Mouse (Mus musculus) effector memory CD4-positive, alpha-beta T cell, adult 5 months (primary cell): ENCODE measurements around the gene Ell2. TPM values are rescaled to one million over a fixed set of nuclear protein-coding genes. Genes with fewer than 3 reads are reported as not detected.

Source experiments
- polyA plus RNA-seq: library from polyadenylated mRNA; unstranded; fragments of 100-300 nt; shearing (Covaris generic); gene quantifications from one replicate; pipeline ENCODE4 v1.2.1, GENCODE M21; 2017

The Ell2 gene
- polyA plus RNA-seq = 174 TPM

GRCm38 (mm10) chr13:75706457-75706856 lies at the start of gene Ell2:
TSS of gene Ell2 (plus strand) at chr13:75706757.

Other genes starting within 250 kb of the Ell2 start
- 63.4 TPM for gene Glrx, start 133.1 kb downstream of the Ell2 start, polyA plus RNA-seq
- 0.15 TPM for gene Rhobtb3, start 237.2 kb downstream of the Ell2 start, polyA plus RNA-seq